Mouse (Mus musculus) hindbrain, embryonic 15.5 days (tissue): ENCODE measurements around the gene Rxrg. TPM values are rescaled to one million over a fixed set of nuclear protein-coding genes. Genes with fewer than 3 reads are reported as not detected.

Experiments
- ATAC-seq: fragments of 200-750 bp; cut with Nextera tagmentation; 2 replicates; pipeline ENCODE4 v1.8.0; 2017; ENCODE audit warnings: low read depth, moderate number of reproducible peaks, moderate TSS enrichment; ENCODE audit not compliant: low FRiP score
- H3K27ac ChIP-seq: fragments of 300-500 bp; sonication (generic); replicated peaks from 2 replicates; pipeline ENCODE4 v1.5.1; 2015; ENCODE audit warnings: mild to moderate bottlenecking, inconsistent platforms
- H3K27me3 ChIP-seq: fragments of 300-500 bp; sonication (generic); 2 replicates; pipeline ENCODE4 v1.6.1; 2015; ENCODE audit warnings: control low read depth, inconsistent platforms
- H3K36me3 ChIP-seq: fragments of 300-500 bp; sonication (generic); 2 replicates; pipeline ENCODE4 v1.6.1; 2015; ENCODE audit warnings: control low read depth, inconsistent platforms
- H3K4me1 ChIP-seq: fragments of 300-500 bp; sonication (generic); replicated peaks from 2 replicates; pipeline ENCODE4 v1.6.1; 2015; ENCODE audit warnings: control low read depth, inconsistent platforms
- H3K4me2 ChIP-seq: fragments of 300-500 bp; sonication (generic); 2 replicates; pipeline ENCODE4 v1.6.1; 2015; ENCODE audit warnings: moderate library complexity, mild to moderate bottlenecking, inconsistent platforms
- H3K4me3 ChIP-seq: fragments of 300-500 bp; sonication (generic); 2 replicates; pipeline ENCODE4 v1.5.1; 2015; ENCODE audit warnings: mild to moderate bottlenecking, inconsistent platforms
- H3K9ac ChIP-seq: fragments of 300-500 bp; sonication (generic); 2 replicates; pipeline ENCODE4 v1.6.1; 2015; ENCODE audit warnings: inconsistent platforms
- H3K9me3 ChIP-seq: fragments of 300-500 bp; sonication (generic); 2 replicates; pipeline ENCODE4 v1.6.1; 2016; ENCODE audit warnings: control low read depth, inconsistent platforms
- WGBS: fragments of 180-500 bp; shearing (Covaris S2); methylation state at CpG from one replicate; pipeline ENCODE4 v1.1.7; 2015; 5-methylcytosine and 5-hydroxymethylcytosine counted together
- polyA plus RNA-seq: library from polyadenylated mRNA; unstranded; fragments of >200 nt; fragmentation: Nextera tagmentation; extraction: Ambion mirVana; gene quantifications from 2 replicates; pipeline ENCODE4 v1.2.1, GENCODE M21; 2015

Rxrg gene
- polyA plus RNA-seq, 1 experiment from 2014 or later, result 15.8 TPM

DNA sequence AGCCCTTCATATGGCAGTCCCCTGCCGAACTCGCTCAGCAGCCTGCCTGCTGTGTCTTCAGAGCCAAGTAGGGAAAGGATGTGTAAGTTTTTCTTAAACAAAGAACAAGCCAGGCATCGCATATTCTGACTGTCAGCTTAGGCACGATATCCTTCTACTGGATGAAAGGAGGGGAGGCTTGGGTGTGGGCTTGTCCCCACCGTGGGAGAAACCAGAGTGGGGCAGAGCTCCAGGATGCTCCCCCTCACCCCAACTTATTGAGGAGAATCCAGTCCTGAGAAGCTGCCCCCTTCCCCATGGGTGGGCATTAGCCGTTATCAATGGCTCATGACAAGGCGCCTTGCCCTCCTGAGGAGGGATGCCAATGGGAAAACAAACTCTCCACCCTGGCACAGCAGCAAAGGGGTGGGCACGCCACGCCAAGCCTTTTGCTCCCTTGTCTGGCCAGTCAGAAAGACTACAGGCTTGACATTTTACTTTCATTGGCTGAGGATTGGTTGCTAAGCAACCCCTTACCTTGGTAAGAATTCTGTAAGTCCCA lies 10.1 kb downstream of the Rxrg start:
- WGBS, result 14% methylated on average over 9 of the region's 9 CpGs
- ATAC-seq, result peak; percentile 92
- no peaks in the 10 kb centered on the region for H3K9me3 ChIP-seq
- peaks cover 15% of the 10 kb centered on the region for H3K4me1 ChIP-seq
- peak overlapping the region; percentile 79 for H3K27ac ChIP-seq
- no peaks in the 10 kb centered on the region for H3K36me3 ChIP-seq
- no peak overlapping the region for H3K9ac ChIP-seq
- H3K4me2 ChIP-seq, result peak overlapping the region; percentile 80
- H3K27me3 ChIP-seq, result no peaks in the 10 kb centered on the region
- H3K4me3 ChIP-seq, result peak overlapping the region; percentile 34

DNA sequence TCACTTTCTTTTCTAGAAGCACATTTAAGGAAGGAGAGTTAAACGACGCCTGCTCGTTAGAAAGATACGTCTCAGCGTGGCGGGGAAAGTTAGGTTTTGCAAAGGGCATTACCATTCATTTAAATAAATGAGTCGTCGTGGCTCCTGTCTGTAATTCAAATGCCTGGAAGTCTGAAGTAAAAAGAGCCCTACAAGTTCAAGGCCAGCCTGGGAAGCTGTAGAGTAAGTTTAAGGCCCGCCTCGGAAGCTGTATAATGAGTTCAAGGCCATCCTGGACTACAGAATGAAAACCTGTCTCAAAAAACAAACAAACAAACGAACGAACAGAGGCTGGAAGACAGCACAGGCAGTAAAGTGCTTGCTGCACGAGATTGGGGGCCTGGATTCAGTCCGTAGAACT lies 18.9 kb downstream of the Rxrg start:
- Histone ChIP-seq H3K9ac (no peak overlapping the region), H3K27me3 (no peaks in the 10 kb centered on the region), H3K9me3 (no peaks in the 10 kb centered on the region), H3K27ac (no peak overlapping the region), H3K4me2 (no peak overlapping the region), H3K4me1 (0 out of 2 replicates have a peak, but pooled peaks cover 5% of the 10 kb centered on the region), H3K4me3 (no peak overlapping the region), H3K36me3 (no peaks in the 10 kb centered on the region)
- WGBS, result 77% methylated on average over 14 of the region's 14 CpGs
- no peak for ATAC-seq

DNA sequence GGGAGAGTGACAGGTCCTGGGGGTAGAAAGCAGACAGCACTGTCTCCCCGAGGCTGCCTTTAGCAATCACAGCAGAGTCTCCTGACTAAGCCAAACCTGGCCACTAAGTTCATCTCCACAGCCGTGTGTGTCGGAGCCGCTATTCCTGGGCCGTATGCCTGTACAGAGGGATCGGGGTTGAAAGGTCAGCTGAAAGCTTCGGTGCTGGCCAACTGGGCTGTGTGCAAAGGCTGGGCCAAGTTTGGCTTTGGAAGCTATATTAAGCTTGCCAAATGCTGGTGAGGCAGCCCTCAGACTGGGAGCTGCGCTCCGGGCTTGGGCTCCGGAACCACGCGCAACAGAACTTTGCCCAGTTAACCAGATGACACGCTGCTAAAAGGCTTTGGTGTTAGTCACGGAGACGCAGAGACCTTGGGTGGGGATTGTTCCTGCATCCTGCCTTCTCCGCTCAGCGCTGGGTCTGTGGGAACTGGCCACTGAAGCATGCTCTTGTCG lies 19.9 kb downstream of the Rxrg start:
- peak; percentile 71; the same call in 1 of the 2 replicates for ATAC-seq
- 68% methylated on average over 18 of the region's 18 CpGs for WGBS
- no peak overlapping the region for H3K4me2 ChIP-seq

DNA sequence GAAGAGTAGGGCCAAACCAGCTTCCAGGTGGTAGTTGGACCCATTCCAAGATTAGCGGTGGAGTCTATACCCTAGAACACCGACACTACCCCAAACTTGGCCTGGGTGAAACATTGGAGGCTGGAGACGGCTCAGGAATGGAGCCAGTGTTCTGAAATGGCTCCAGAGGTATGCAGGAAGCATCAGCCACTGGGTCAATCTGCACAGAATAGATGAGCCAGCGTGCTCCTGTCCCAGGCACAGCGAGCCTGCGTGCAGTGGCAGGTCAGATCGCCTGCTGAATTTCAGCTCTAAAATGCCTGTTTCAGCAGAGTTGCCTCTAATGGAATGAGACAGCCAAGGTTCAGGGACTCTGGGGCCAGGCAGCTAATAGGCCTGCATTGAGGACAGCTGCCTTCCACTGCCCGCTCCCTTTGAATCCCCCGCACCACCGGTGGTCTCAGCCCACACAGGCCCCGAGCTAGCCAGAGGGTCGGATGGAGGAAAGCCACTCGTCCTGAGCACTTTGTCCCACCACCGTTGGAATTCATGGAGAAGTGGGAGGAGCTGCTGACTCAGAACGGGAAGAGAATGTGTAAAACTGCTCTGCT lies 22.1 kb downstream of the Rxrg start:
- Histone ChIP-seq H3K27ac (no peak overlapping the region), H3K4me2 (no peak overlapping the region), H3K4me3 (no peak overlapping the region), H3K4me1 (0 out of 2 replicates have a peak, but pooled peaks cover 5% of the 10 kb centered on the region), H3K9me3 (no peaks in the 10 kb centered on the region), H3K27me3 (no peaks in the 10 kb centered on the region), H3K9ac (no peak overlapping the region), H3K36me3 (no peaks in the 10 kb centered on the region)
- 60% methylated on average over 15 of the region's 15 CpGs for WGBS
- ATAC-seq, result 0 out of 2 replicates have a peak, but pooled peaks have one; percentile 54

More for the DNA sequence above, 19.9 kb downstream of the Rxrg start:
- Histone ChIP-seq H3K4me3 (no peak overlapping the region), H3K4me1 (0 out of 2 replicates have a peak, but pooled peaks cover 5% of the 10 kb centered on the region), H3K9me3 (no peaks in the 10 kb centered on the region), H3K9ac (no peak overlapping the region), H3K27ac (no peak overlapping the region), H3K27me3 (no peaks in the 10 kb centered on the region), H3K36me3 (no peaks in the 10 kb centered on the region)

- H3K4me2 ChIP-seq, result no peak overlapping the region
- H3K27me3 ChIP-seq, result no peaks in the 10 kb centered on the region
- no peak overlapping the region for H3K27ac ChIP-seq
- H3K9ac ChIP-seq, result no peak overlapping the region
- WGBS, result 62% methylated on average over 3 of the region's 3 CpGs
- no peak for ATAC-seq
- no peak overlapping the region for H3K4me3 ChIP-seq
- H3K36me3 ChIP-seq, result no peaks in the 10 kb centered on the region
- H3K9me3 ChIP-seq, result no peaks in the 10 kb centered on the region
- no peaks in the 10 kb centered on the region for H3K4me1 ChIP-seq
Observed at GRCm38 (mm10) chr1:167625098-167625497, 26.9 kb downstream of the Rxrg start.

DNA sequence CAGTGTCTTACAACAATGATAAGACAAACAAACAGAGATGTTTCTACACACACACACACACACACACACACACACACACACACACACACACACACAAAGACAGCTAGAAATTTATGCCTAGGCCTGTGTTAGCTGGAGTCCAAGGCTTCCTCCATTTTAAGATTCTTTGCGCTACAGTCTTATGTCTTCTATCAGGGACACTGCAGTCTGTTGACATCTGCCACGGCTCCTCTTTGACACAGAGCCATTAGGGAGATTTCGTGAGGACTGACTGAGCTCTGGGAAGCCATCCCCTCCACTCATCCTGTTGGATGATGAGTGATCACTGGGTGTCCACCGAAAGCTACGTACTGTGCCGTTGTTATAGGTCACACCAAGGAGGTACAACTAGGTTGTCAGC lies 33.6 kb downstream of the Rxrg start:
- Histone ChIP-seq H3K27ac (no peak overlapping the region), H3K4me3 (no peak overlapping the region), H3K4me1 (no peaks in the 10 kb centered on the region), H3K9me3 (no peaks in the 10 kb centered on the region), H3K36me3 (no peaks in the 10 kb centered on the region), H3K4me2 (no peak overlapping the region), H3K9ac (no peak overlapping the region), H3K27me3 (no peaks in the 10 kb centered on the region)
- ATAC-seq, result no peak
- 90% methylated on average over 6 of the region's 6 CpGs for WGBS

GRCm38 (mm10) chr1:167635702-167636101 lies 37.5 kb downstream of the Rxrg start:
- Histone ChIP-seq H3K4me1 (no peaks in the 10 kb centered on the region), H3K4me3 (no peak overlapping the region), H3K4me2 (no peak overlapping the region), H3K36me3 (no peaks in the 10 kb centered on the region), H3K27ac (no peak overlapping the region), H3K9ac (no peak overlapping the region), H3K27me3 (no peaks in the 10 kb centered on the region), H3K9me3 (no peaks in the 10 kb centered on the region)
- WGBS, result 58% methylated on average over 12 of the region's 12 CpGs
- no peak for ATAC-seq

GRCm38 (mm10) chr1:167636948-167637347 lies 38.8 kb downstream of the Rxrg start:
- H3K27ac ChIP-seq, result no peak overlapping the region
- no peaks in the 10 kb centered on the region for H3K4me1 ChIP-seq
- H3K36me3 ChIP-seq, result no peaks in the 10 kb centered on the region
- 17% methylated on average over 3 of the region's 3 CpGs for WGBS
- no peak overlapping the region for H3K9ac ChIP-seq
- no peaks in the 10 kb centered on the region for H3K9me3 ChIP-seq
- no peak overlapping the region for H3K4me3 ChIP-seq
- H3K4me2 ChIP-seq, result no peak overlapping the region
- peak; percentile 65 for ATAC-seq
- no peaks in the 10 kb centered on the region for H3K27me3 ChIP-seq

DNA sequence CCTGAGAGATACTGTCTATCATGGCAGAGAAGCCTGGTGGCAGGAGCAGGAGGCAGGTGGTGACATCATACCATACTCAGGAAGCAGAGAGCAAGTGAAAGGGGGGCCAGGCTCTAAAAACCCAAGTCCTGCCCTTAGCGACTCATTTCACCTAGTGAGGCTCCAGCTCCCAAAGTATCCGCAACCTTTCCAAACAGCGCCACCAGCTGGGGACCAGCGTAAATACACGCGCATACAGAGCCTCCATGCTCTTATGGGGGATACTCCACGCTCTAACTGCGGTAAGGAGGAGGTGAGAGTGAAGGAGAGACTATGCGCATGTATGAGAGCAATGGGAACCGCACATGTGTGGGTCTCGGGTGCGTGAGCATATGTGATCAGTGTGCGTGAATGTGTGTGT lies 39.9 kb downstream of the Rxrg start:
- WGBS, result 32% methylated on average over 13 of the region's 13 CpGs

DNA sequence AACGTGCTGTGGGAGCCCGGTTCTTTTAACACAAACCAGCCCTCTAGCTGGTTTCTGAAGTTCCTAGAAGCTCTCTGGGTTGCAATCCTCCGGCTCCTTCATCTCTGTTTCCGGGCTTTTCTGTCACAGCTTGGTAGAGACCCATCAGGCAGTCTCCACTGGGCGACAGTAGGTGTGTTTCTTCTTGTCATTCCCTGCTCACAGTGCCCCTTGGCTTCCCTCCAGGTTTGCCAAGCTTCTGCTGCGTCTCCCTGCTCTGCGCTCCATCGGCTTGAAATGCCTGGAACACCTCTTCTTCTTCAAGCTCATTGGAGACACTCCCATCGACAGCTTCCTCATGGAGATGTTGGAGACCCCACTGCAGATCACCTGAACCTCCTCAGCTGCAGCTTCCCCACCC lies 40.7 kb downstream of the Rxrg start:
- H3K27me3 ChIP-seq, result no peaks in the 10 kb centered on the region
- WGBS, result 70% methylated on average over 9 of the region's 9 CpGs
- H3K4me3 ChIP-seq, result no peak overlapping the region
- no peak for ATAC-seq
- H3K4me2 ChIP-seq, result no peak overlapping the region
- H3K36me3 ChIP-seq, result no peaks in the 10 kb centered on the region
- no peaks in the 10 kb centered on the region for H3K4me1 ChIP-seq
- no peak overlapping the region for H3K27ac ChIP-seq
- no peak overlapping the region for H3K9ac ChIP-seq
- no peaks in the 10 kb centered on the region for H3K9me3 ChIP-seq

More for the DNA sequence above, 39.9 kb downstream of the Rxrg start:
- no peak overlapping the region for H3K9ac ChIP-seq
- H3K4me1 ChIP-seq, result no peaks in the 10 kb centered on the region
- no peak overlapping the region for H3K27ac ChIP-seq
- no peak overlapping the region for H3K4me2 ChIP-seq
- no peak for ATAC-seq
- no peaks in the 10 kb centered on the region for H3K9me3 ChIP-seq
- H3K4me3 ChIP-seq, result no peak overlapping the region
- H3K27me3 ChIP-seq, result no peaks in the 10 kb centered on the region
- H3K36me3 ChIP-seq, result no peaks in the 10 kb centered on the region

DNA sequence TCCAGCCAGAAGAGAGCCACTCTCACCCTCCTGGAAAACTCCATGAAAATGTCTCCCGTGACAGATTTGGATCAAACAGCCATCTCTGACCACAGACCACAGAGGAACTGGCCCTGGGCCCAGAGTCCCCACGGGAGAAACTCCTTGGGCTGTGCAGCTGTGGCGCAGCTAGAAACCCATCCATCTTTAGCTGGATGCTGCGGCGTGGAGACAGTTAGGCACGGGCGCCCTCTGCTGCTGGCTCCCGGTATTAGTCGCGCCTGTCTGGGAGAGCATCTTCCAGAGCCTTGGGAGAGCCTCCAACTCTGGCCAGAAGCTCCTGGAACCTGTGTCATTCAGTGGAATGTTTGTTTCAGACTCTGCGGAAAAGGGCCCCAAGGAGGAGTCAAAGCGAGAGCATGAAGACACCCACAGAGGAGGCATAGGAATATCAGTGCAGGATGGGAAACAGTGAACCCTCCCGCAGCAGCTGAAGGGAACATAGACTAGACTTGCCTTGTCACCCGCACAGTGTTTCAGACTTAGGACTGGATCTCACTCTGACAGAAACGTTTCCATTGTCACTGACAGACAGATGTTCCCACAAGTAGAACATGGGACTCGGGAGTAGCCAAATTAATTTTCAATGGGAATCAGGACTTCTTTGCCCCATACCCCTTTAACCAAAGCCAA lies 46.8 kb downstream of the Rxrg start:
- no peaks in the 10 kb centered on the region for H3K36me3 ChIP-seq
- WGBS, result 18% methylated on average over 16 of the region's 16 CpGs

DNA sequence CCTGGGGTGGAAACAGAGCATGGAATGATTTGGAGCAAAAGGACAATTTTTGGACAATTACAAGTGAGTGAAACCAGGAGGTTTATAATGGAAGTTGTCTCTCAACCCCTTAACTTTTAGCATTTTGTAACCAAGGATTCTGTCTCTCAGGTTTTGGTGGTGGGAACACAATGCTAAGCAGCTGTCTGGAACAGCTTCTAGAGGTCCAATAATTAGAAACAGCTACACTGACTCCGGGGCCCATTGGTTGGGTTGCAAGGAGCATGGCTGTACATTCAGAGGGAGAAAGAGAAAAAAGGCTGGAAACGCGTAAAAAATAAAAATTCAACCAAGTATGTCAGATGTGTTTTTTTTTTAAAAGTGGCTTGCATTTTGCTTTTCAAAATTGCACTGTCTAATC lies 50.5 kb downstream of the Rxrg start:
- Histone ChIP-seq H3K9ac (no peak overlapping the region), H3K9me3 (no peaks in the 10 kb centered on the region), H3K27me3 (0 out of 2 replicates have a peak, but pooled peaks cover 12% of the 10 kb centered on the region), H3K4me3 (no peak overlapping the region), H3K4me1 (peaks cover 5% of the 10 kb centered on the region), H3K4me2 (no peak overlapping the region), H3K27ac (no peak overlapping the region), H3K36me3 (no peaks in the 10 kb centered on the region)
- ATAC-seq, result no peak
- 89% methylated on average over 3 of the region's 3 CpGs for WGBS

More for the DNA sequence above, 46.8 kb downstream of the Rxrg start:
- H3K4me3 ChIP-seq, result no peak overlapping the region
- no peak overlapping the region for H3K27ac ChIP-seq
- H3K27me3 ChIP-seq, result 0 out of 2 replicates have a peak, but pooled peaks cover 12% of the 10 kb centered on the region
- peak overlapping the region; percentile 39 for H3K4me2 ChIP-seq
- peaks cover 5% of the 10 kb centered on the region for H3K4me1 ChIP-seq
- ATAC-seq, result peak; percentile 90
- no peaks in the 10 kb centered on the region for H3K9me3 ChIP-seq
- no peak overlapping the region for H3K9ac ChIP-seq
